Mouse (Mus musculus) kidney, postnatal 25 days (tissue): ENCODE measurements around the gene Olfr527.

Experiments
- DNase-seq, 2 experiments: peaks; one replicate each; pipeline ENCODE4 v3.0.0; 2021; ENCODE audit warnings: mixed read lengths in 2 of 2

Olfr527 gene

GRCm38 (mm10) chr7:140333717-140334116, at the start of gene Olfr527:
Gene Olfr527 (plus strand): TSS chr7:140334017.
- DNase-seq, result no peak

- DNase-seq, result no peak
Observed at GRCm38 (mm10) chr7:140295746-140296145, 38.1 kb upstream of the Olfr527 start.

DNA sequence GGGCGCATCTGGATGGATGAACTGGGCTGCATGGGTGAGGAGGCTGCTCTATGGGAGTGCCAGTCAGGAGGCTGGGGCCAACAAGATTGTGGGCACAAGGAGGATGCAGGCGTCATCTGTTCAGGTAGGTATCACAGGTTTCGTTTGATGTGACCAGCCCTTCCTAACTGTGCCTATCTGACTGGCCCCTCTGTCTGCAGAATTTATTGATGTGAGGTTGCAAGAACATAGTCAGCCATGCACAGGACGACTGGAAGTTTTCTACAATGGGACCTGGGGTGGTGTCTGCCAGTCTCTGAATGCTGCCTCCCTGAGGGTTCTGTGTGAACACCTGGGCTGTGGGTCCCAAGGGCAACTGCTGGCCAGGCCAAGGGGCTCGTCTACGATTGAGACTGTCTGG, 36.9 kb upstream of the Olfr527 start:
- DNase-seq, result no peak

DNA sequence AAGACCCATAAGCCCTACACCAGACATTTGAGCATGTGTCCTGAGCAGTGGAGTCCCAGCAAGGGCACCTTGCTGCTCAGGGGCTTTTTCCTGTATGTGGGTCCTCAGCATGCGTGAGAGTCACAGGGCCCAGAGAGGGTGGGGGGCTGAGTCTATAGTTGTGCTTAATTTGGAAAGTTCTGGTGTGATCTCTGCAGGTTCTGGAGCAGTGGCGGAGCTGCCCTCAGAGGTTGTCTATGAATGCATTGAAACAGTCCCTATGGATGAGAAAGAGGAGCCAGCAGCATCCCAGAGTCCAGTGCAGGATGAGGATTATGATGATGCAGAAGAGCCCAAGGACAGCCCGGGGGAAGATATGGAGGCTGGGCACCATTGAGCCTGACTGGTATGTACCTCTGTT, 34.4 kb upstream of the Olfr527 start:
- no peak for DNase-seq

DNA sequence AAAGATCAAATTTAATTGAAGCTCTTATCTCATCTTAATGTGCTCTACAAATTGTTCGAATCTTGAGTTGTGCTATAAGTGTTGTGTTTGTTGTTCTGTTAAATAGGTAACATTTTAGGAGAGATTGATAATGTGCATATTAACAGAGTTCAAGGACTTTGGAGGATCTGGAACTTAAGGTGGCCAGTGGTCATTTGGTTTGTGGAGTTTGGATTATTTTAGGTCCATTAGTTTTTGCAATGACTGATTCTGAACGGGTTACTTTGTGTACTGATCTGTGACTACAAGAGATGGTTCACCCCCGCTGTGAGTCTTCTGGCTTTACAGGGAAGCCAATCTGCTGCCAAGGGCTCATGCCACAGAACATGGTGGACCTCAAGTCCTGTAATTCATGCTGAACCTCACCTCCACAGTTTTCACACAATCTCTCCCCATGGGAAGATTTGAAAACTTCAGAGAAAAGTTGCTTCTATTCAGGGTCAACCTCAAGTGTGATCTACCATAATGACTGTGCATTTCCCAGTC, 13.9 kb upstream of the Olfr527 start:
- DNase-seq, result no peak

- no peak for DNase-seq
Observed at GRCm38 (mm10) chr7:140320558-140320957, 13.3 kb upstream of the Olfr527 start, which contains the start of gene Olfr525. Gene Olfr525 (plus strand): TSS chr7:140320858.

- DNase-seq, result no peak
Observed at GRCm38 (mm10) chr7:140321135-140321534, 12.7 kb upstream of the Olfr527 start.

DNA sequence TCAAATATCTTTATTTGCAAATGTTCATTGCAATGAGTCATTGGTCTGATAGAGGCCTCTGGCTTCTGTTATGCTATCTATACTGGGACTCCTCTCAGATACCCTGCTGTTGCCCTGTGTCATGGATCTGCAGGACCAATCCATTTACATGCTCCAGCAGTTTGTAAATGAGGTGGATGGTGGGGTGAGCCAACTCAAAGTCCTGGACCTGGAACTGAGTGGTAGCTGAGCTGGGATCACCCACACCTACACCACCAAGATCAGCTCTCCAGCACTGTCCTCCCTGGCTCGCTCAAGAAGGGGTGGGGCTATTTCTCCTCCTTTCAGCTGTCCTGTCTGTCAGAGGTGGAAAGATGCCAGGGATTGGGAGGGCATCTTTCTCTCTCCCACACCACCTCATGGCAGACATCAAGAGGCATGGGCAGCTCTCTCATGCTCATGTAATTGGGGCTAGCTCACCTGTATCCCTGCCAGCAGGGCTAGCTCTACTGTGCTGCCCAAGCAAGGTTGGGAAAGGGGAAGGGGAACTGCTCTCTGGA, 4.0 kb upstream of the Olfr527 start:
- DNase-seq, result no peak

- no peak for DNase-seq
Observed at GRCm38 (mm10) chr7:140361571-140361970, 27.8 kb downstream of the Olfr527 start, which contains the start of gene Olfr60. Gene Olfr60 (minus strand): TSS chr7:140361671.

DNA sequence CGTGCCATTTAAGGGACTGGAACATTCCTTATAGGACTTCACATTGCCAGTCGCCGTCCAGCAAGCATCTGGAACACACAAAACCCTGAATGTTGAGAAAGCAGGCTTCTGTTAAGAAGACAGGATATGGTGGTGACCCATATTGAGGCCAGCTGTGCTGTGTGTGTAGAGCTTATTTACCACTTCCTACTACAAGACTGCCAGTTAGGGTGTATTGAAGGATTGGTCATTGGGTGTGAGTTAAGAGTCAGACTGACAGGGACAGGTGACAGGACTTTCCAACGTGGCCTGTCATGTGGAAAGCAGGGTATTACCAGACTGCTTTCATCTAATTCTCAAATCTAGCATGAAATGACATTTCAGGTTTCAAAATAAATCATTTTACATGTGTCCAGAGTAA, 40.5 kb downstream of the Olfr527 start:
- DNase-seq, result no peak

DNA sequence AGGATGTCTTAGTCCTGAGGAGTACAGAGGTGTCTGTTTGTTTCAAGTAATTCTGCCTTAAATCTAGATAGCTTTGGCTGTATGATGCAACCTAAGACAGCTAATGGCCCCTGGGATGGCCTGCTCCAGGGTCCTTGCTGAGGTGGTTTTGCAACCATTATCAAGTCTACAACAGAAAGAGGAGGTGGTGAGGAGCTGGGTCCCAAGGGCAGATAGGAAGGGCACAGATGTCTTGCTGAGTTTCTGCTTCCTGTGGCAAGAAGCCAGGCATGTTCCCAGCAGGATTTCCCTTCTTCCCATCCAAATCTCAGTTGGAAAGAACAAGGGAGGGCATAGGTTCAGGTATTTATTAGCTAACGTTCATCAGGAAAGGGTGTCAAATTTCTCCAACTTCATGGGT, 42.4 kb downstream of the Olfr527 start, which contains the start of gene Olfr530:
TSS of gene Olfr530 (minus strand) at position 101 of the 400 bp plus-strand sequence.
- DNase-seq, result no peak

DNA sequence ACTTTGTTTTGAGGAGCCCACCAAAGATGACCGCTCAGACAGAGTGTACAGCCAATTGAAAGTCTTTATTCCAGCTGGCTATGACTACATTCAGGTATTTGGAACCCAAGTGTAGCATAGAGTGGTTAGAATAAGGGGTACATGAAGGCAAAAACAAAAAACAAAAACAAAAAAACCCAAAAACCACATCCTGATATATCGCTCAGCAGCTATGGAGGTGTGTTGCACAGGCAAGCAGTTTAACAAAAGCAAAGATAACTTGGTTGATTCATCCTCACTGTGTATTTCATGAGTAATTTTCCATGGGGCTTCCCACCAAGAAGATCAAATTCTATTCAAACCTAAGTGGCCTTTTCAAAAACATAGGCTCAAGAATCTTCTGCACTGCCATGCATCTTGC, 43.1 kb downstream of the Olfr527 start:
- DNase-seq, result no peak
